Mouse (Mus musculus) bone marrow macrophage, adult 2 months (primary cell): ENCODE results near the gene 4930455H04Rik.

Source experiments
- CTCF ChIP-seq: IDR thresholded peaks from 2 replicates; pipeline ENCODE4 v1.5.1; 2012; ENCODE audit warnings: low read depth, mild to moderate bottlenecking, low read length, moderate library complexity
- POLR2A ChIP-seq: IDR thresholded peaks from 2 replicates; pipeline ENCODE4 v1.6.1; 2012; ENCODE audit warnings: mild to moderate bottlenecking, low read depth, low read length, borderline replicate concordance

DNA sequence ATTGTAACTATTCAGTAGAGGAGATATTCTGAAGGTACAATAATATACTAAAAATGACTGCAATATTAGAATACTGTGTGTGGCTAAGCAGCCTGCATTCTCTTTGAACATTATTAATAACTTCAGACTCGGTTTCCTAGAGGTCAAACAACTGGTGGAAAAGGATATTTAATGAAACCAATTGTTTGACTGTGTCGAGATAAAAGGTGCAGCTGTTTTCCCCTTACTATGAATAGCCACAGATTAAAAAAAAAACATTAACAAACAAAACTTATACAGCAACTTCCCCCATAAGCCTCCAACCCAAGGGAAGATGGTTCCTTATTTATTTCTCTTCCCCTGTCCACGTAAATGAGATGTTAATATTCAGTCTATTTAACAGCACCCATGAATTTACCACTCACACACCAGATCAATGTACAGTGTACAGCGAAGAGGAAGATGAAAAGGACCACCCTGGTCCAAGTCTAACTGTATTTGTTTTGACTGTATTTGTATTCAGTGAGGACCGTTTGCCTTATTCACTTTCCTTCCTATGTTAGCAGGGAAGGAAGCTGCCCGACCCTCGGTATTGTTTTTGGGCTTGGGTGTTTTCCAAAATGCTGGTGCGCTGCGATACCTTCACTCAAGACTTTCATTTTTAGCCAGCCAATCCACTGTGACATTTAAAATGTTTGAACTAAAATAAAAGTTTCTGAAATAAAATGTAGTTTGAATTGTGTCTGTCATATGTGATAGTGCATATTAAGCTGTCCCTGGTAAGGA is 13.9 kb downstream of the 4930455H04Rik start:
- TF ChIP-seq CTCF = no peak
- TF ChIP-seq POLR2A = no peak
